Mouse (Mus musculus) liver, embryonic 16.5 days (tissue): Measurements from ENCODE around the gene Gclc. TPM values are rescaled to one million over a fixed set of nuclear protein-coding genes. Genes with fewer than 3 reads are reported as not detected.
A peak's percentile ranks its signal among the peaks of the same experiment; 100 is the strongest.

ENCODE experiments used
- ATAC-seq: fragments of 200-750 bp; cut with Nextera tagmentation; 2 replicates; pipeline ENCODE4 v1.8.0; 2017; ENCODE audit warnings: low read depth, mild to moderate bottlenecking, moderate number of reproducible peaks, moderate library complexity
- H3K27ac ChIP-seq: fragments of 300-500 bp; sonication (generic); 2 replicates; pipeline ENCODE4 v1.5.1; 2014; ENCODE audit warnings: mild to moderate bottlenecking, low read length
- H3K27me3 ChIP-seq: fragments of 300-500 bp; sonication (generic); 2 replicates; pipeline ENCODE4 v1.6.1; 2014; ENCODE audit warnings: low read depth, low read length, mixed read lengths; ENCODE audit not compliant: control insufficient read depth, insufficient read depth
- H3K36me3 ChIP-seq: fragments of 300-500 bp; sonication (generic); 2 replicates; pipeline ENCODE4 v1.6.1; 2014; ENCODE audit warnings: mild to moderate bottlenecking; ENCODE audit not compliant: control insufficient read depth, insufficient read depth
- H3K4me1 ChIP-seq: fragments of 300-500 bp; sonication (generic); 2 replicates; pipeline ENCODE4 v1.6.1; 2014; ENCODE audit warnings: low read depth, low read length, mixed read lengths; ENCODE audit not compliant: control insufficient read depth
- H3K4me2 ChIP-seq: fragments of 300-500 bp; sonication (generic); 2 replicates; pipeline ENCODE4 v1.6.1; 2014; ENCODE audit warnings: low read depth, low read length, mixed read lengths
- H3K4me3 ChIP-seq: fragments of 300-500 bp; sonication (generic); 2 replicates; pipeline ENCODE4 v1.5.1; 2014; ENCODE audit warnings: low read depth, mild to moderate bottlenecking, low read length
- H3K9ac ChIP-seq: fragments of 300-500 bp; sonication (generic); 2 replicates; pipeline ENCODE4 v1.6.1; 2014; ENCODE audit warnings: low read depth, low read length
- H3K9me3 ChIP-seq: fragments of 300-500 bp; sonication (generic); replicated peaks from 2 replicates; pipeline ENCODE4 v1.6.1; 2016; ENCODE audit warnings: low read length; ENCODE audit not compliant: control insufficient read depth
- WGBS: fragments of 180-500 bp; shearing (Covaris S2); extraction: QIAGEN DNeasy Blood & Tissue Kit; methylation state at CpG from one replicate; pipeline ENCODE4 v1.1.7; 2014; ENCODE audit not compliant: insufficient replicate concordance; 5-methylcytosine and 5-hydroxymethylcytosine counted together
- polyA plus RNA-seq: library from polyadenylated mRNA; unstranded; fragments of >200 nt; fragmentation: Nextera tagmentation; extraction: Ambion mirVana; gene quantifications from 2 replicates; pipeline ENCODE4 v1.2.1, GENCODE M21; 2015

The Gclc gene
- polyA plus RNA-seq, 1 experiment from 2014 or later, result 24.6 TPM

DNA sequence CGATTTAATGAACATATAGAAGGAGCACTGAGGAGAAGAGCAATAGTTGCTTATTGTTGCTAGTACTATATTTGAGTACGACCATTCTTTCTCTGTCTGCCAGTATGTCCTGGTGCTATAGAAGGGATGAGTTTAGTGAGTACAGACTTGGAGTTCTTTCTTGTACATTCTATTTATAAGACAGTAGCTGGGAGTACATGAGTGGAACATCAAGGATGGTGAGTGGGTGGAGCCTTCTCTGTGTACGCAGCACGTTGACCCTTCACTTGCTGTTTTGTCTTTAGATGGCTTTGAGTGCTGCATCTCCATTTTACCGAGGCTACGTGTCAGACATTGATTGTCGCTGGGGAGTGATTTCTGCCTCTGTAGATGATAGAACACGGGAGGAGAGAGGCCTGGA, 31.1 kb downstream of the Gclc start:
- H3K4me2 ChIP-seq, result no peak overlapping the region
- H3K9ac ChIP-seq, result no peak overlapping the region
- no peak for ATAC-seq
- H3K4me3 ChIP-seq, result no peak overlapping the region
- no peaks in the 10 kb centered on the region for H3K4me1 ChIP-seq
- H3K27me3 ChIP-seq, result no peaks in the 10 kb centered on the region
- H3K27ac ChIP-seq, result no peak overlapping the region
- WGBS, result 90% methylated on average over 8 of the region's 8 CpGs
- H3K9me3 ChIP-seq, result no peaks in the 10 kb centered on the region
- H3K36me3 ChIP-seq, result peaks cover 84% of the 10 kb centered on the region

DNA sequence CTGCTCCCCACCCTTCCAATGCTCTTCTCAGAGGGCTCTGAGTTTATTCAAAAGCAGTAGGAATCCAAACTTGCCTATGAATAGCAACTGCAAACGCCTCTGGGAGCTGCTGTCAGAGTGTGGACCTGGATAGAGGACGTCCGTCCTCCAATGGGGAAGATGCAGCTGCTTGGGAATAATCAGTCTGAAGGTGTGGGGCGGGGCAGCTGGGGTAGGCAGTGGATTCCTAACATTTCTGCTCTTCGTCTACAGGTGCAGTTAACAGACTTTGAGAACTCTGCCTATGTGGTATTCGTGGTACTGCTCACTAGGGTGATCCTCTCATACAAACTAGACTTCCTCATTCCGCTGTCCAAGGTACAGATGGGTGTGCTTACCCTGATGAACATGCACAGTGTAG, 33.6 kb downstream of the Gclc start:
- 83% methylated on average over 7 of the region's 7 CpGs for WGBS
- Histone ChIP-seq H3K36me3 (peaks cover 88% of the 10 kb centered on the region), H3K4me3 (no peak overlapping the region), H3K9me3 (no peaks in the 10 kb centered on the region), H3K27ac (no peak overlapping the region), H3K27me3 (no peaks in the 10 kb centered on the region), H3K4me2 (no peak overlapping the region), H3K9ac (no peak overlapping the region), H3K4me1 (no peaks in the 10 kb centered on the region)
- ATAC-seq, result no peak

DNA sequence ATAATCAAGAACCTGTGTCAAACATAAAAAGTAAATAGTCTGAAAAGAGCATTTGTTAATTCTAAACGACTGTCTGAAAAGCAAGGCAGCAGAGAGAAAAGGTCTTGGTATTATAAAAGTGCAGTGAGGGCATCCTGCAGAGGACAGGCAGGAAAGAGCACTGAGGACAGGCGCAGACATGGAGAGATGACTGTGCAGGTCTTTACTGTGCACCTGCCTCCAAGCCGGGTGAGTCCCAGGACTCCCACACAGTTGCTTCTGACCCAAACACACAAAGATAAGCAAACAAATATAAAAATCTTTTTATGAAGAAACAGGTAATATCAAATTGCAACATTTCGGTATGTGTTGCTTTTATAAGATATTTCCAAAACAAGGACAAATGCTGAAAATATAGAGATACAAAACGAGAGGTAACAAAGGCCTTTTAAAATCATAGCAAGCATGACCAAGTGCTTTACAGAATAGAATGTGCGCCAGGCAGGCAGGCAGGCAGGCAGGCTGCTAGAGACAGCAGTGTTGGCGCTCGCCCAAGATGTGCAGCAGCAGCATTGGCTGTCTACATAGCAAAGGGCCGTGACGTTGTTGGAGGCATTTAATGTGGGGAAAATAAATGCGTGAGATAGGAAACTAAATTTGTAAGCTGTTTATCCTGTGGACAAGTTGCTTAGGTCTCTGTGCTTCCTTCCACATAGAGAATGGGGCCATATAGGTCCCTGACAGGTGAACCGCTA, 35.4 kb downstream of the Gclc start:
- H3K4me3 ChIP-seq, result no peak overlapping the region
- H3K27ac ChIP-seq, result no peak overlapping the region
- H3K27me3 ChIP-seq, result no peaks in the 10 kb centered on the region
- no peaks in the 10 kb centered on the region for H3K9me3 ChIP-seq
- no peak overlapping the region for H3K4me2 ChIP-seq
- 87% methylated on average over 12 of the region's 12 CpGs for WGBS
- no peak overlapping the region for H3K9ac ChIP-seq
- ATAC-seq, result no peak
- H3K4me1 ChIP-seq, result no peaks in the 10 kb centered on the region
- peaks cover 93% of the 10 kb centered on the region for H3K36me3 ChIP-seq

DNA sequence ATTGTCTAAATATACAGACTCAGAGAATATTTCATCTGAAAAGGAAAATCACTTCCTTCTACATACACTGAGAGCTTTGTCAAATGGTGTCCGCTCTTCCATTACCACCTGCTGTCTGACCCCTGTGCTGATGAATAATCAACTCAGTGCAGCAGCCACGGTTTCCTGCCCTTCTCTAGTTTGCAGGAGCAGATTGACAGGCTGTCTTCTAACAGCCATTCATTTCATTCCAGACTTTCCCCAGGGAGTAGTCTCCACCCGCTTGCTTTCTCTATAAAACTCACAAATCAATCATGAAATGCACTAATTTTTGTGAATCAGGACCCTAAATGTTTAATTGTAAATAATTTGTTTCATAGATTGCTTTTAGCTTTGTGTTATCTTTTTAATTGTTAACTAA, 39.5 kb downstream of the Gclc start:
- Histone ChIP-seq H3K4me1 (no peaks in the 10 kb centered on the region), H3K9me3 (no peaks in the 10 kb centered on the region), H3K27me3 (no peaks in the 10 kb centered on the region), H3K9ac (no peak overlapping the region), H3K27ac (no peak overlapping the region), H3K4me3 (no peak overlapping the region), H3K4me2 (no peak overlapping the region), H3K36me3 (peaks cover 55% of the 10 kb centered on the region)
- 65% methylated on average over 3 of the region's 3 CpGs for WGBS
- ATAC-seq, result no peak

DNA sequence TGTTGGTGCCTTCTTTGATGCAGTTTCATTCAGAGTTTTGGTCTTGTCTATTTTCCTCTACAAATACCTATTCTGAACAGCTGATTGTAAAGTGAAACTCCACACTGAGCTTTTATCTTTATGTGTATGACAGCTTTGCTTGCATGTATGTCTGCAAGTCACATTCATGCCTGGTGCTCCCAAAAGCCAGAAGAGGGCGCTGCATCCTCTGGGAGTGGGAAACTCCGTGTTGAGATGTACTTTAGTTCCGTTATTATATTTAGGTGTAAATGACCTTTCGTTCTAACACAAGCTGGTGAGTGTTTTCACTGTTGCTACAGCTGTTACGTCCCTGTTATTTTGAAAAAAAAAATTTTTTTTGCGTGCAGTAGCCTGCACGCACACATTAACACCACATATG, 48.1 kb downstream of the Gclc start:
- no peak for ATAC-seq
- Histone ChIP-seq H3K4me2 (no peak overlapping the region), H3K27me3 (no peaks in the 10 kb centered on the region), H3K9me3 (no peaks in the 10 kb centered on the region), H3K27ac (no peak overlapping the region), H3K4me1 (no peaks in the 10 kb centered on the region; the same call in 1 of the 2 replicates), H3K9ac (no peak overlapping the region), H3K36me3 (no peaks in the 10 kb centered on the region), H3K4me3 (no peak overlapping the region)
- 49% methylated on average over 7 of the region's 7 CpGs for WGBS

DNA sequence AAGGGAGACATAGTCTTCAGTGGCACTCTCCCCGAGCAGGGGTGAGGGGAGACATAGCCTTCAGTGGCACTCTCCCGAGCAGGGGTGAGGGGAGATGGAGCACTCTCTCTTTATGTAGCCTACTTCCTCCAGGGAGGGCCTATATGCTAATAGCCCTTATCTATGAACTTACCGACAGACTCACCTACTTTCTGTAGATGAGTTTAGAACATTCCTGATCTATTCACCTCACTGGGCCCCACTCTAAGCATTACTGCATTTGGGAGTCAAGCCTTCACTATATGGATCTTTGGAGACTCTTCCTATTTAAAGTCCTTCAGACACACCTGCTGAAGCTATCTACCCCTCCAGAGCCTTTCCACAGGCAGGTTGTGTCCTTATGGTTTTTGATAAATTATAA, 52.1 kb downstream of the Gclc start:
- Histone ChIP-seq H3K36me3 (no peaks in the 10 kb centered on the region), H3K4me3 (peak overlapping the region; percentile 26), H3K9me3 (no peaks in the 10 kb centered on the region), H3K27ac (no peak overlapping the region), H3K9ac (peak overlapping the region; percentile 13; the same call in 1 of the 2 replicates), H3K4me1 (no peaks in the 10 kb centered on the region; the same call in 1 of the 2 replicates), H3K27me3 (no peaks in the 10 kb centered on the region), H3K4me2 (peak overlapping the region; percentile 50)
- 24% methylated on average over 3 of the region's 3 CpGs for WGBS
- ATAC-seq, result no peak

DNA sequence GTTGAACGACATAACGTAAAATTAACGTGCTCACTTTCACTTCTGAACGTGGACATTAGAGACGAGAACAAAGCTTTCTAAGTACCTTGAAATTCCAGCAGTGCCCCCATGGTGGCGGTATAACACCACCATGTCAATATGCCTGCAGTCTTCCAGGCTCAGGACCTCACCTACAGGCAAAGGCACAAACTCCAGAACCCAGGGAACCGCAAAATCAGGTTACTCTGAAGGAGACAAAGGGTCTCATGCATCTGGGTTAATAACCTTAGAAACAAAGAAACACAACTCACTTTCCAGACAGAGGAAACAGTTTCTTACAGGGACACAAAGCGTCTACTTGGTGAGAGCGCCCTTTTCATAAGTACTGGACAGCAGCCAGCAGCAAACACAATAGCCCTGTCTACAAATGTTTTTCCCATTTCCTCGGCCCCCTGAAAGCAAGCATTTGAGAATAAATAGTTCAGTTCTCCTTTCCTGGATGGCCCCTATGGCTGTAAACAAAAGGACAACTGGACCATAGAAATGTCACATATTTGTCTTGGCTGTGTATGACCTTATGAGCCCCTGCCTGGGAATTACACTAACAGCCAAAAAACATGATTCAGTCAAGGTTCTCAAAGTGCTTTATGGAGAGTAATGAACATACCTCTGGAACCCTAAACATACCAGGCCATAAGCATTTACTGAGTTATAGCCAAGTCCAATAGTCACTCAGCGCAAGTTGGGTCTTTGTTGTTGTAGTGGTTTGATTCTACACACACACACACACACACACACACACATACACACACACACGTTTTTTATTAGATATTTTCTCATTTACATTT, 52.7 kb downstream of the Gclc start:
- H3K9me3 ChIP-seq, result no peaks in the 10 kb centered on the region
- peak; percentile 39; the same call in 1 of the 2 replicates for ATAC-seq
- no peaks in the 10 kb centered on the region for H3K27me3 ChIP-seq
- 16% methylated on average over 12 of the region's 12 CpGs for WGBS
- H3K27ac ChIP-seq, result no peak overlapping the region
- peak overlapping the region; percentile 13; the same call in 1 of the 2 replicates for H3K9ac ChIP-seq
- no peaks in the 10 kb centered on the region for H3K36me3 ChIP-seq
- H3K4me1 ChIP-seq, result no peaks in the 10 kb centered on the region; the same call in 1 of the 2 replicates
- peak overlapping the region; percentile 50 for H3K4me2 ChIP-seq
- peak overlapping the region; percentile 26 for H3K4me3 ChIP-seq

DNA sequence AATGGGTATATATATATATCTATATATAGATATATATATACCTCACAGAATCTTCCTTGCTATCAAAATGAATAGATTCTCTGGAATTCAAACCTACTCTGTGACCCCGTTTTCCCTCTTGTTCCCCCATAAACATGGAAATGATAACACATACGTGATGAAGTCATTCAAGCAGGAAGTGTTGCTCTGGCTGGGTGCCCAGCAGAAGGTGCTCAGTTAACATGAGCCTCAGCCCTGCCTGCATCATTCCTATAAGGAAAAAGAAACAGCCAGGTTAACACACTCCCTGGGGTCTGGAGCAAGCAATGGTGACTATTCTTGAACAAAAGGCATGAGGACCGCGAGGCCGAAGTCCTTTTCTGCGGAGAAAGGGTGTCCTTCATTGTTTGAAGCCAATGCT, 54.1 kb downstream of the Gclc start:
- WGBS, result 73% methylated on average over 6 of the region's 6 CpGs

DNA sequence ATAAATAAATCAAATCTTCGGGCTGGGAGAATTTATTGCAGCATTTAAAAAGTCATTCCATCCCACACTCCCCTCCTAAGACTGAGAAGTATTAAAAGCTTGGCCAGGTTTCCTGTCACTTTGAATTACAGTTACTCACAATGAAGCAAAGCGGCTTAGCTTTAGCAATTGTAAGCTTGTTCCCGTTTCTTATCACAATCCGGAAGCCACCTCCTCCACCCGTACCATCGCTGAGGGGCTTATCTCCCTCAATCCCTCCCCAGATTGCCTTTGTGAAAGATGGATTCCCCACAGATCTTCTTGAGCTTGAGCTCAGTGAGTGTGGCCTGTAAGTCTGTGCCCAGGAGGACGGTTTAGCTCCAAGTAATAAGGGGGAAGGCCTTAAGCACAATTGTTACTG, 64.5 kb downstream of the Gclc start:
- Histone ChIP-seq H3K36me3 (no peaks in the 10 kb centered on the region), H3K4me3 (no peak overlapping the region), H3K9ac (no peak overlapping the region), H3K27ac (no peak overlapping the region), H3K27me3 (no peaks in the 10 kb centered on the region), H3K9me3 (no peaks in the 10 kb centered on the region), H3K4me2 (no peak overlapping the region), H3K4me1 (no peaks in the 10 kb centered on the region)
- no peak for ATAC-seq
- WGBS, result 28% methylated on average over 7 of the region's 7 CpGs

More for the DNA sequence above, 54.1 kb downstream of the Gclc start:
- H3K36me3 ChIP-seq, result no peaks in the 10 kb centered on the region
- no peaks in the 10 kb centered on the region; the same call in 1 of the 2 replicates for H3K4me1 ChIP-seq
- no peak for ATAC-seq
- no peak overlapping the region for H3K27ac ChIP-seq
- no peak overlapping the region for H3K9ac ChIP-seq
- no peak overlapping the region for H3K4me3 ChIP-seq
- H3K4me2 ChIP-seq, result no peak overlapping the region
- H3K27me3 ChIP-seq, result no peaks in the 10 kb centered on the region
- H3K9me3 ChIP-seq, result no peaks in the 10 kb centered on the region
